Mouse (Mus musculus): ENCODE data around the gene Dmxl2. TPM values are rescaled to one million over a fixed set of nuclear protein-coding genes. Genes with fewer than 3 reads are reported as not detected.

Dmxl2 gene
- polyA plus RNA-seq, 1 experiment from 2014 or later = 6.5 TPM

GRCm38 (mm10) chr9:54520286-54520685 lies 18.9 kb upstream of the Dmxl2 start:
- no peaks in the 10 kb centered on the region for H3K4me1 ChIP-seq (ENCODE audit: control insufficient read depth, insufficient read depth, low read length)
- ATAC-seq (ENCODE audit: insufficient number of reproducible peaks, low FRiP score, low TSS enrichment, low read depth) (no peak), DNase-seq (ENCODE audit: low spot score) (no peak)
- no peak overlapping the region for H3K4me2 ChIP-seq (ENCODE audit: low read depth, severe bottlenecking)
- H3K27me3 ChIP-seq (ENCODE audit: control insufficient read depth, insufficient read depth, low read length) = no peaks in the 10 kb centered on the region
- no peak overlapping the region for H3K9ac ChIP-seq (ENCODE audit: low read length)
- H3K9me3 ChIP-seq (ENCODE audit: control insufficient read depth, low read length) = no peaks in the 10 kb centered on the region
- no peak overlapping the region for H3K27ac ChIP-seq (replicated peaks; ENCODE audit: low read depth, low read length)
- H3K36me3 ChIP-seq (ENCODE audit: control insufficient read depth, insufficient read depth, low read length) = no peaks in the 10 kb centered on the region
- WGBS = 86% methylated on average over 4 of the region's 4 CpGs
- no peak overlapping the region for H3K4me3 ChIP-seq (ENCODE audit: low read depth, low read length)

GRCm38 (mm10) chr9:54518921-54519320 lies 17.5 kb upstream of the Dmxl2 start:
- WGBS = 69% methylated on average over 7 of the region's 7 CpGs

GRCm38 (mm10) chr9:54515991-54516390 lies 14.6 kb upstream of the Dmxl2 start:
- Histone ChIP-seq H3K9me3 (ENCODE audit: control insufficient read depth, low read length) (no peaks in the 10 kb centered on the region), H3K27ac (replicated peaks; ENCODE audit: low read depth, low read length) (no peak overlapping the region)

More at GRCm38 (mm10) chr9:54518921-54519320, 17.5 kb upstream of the Dmxl2 start:
- Histone ChIP-seq H3K27me3 (ENCODE audit: control insufficient read depth, insufficient read depth, low read length) (no peaks in the 10 kb centered on the region), H3K4me2 (ENCODE audit: low read depth, severe bottlenecking) (no peak overlapping the region), H3K4me1 (ENCODE audit: control insufficient read depth, insufficient read depth, low read length) (no peaks in the 10 kb centered on the region), H3K4me3 (ENCODE audit: low read depth, low read length) (no peak overlapping the region), H3K9me3 (ENCODE audit: control insufficient read depth, low read length) (no peaks in the 10 kb centered on the region), H3K9ac (ENCODE audit: low read length) (no peak overlapping the region), H3K36me3 (ENCODE audit: control insufficient read depth, insufficient read depth, low read length) (no peaks in the 10 kb centered on the region), H3K27ac (replicated peaks; ENCODE audit: low read depth, low read length) (no peak overlapping the region)
- DNase-seq (ENCODE audit: low spot score) (no peak), ATAC-seq (ENCODE audit: insufficient number of reproducible peaks, low FRiP score, low TSS enrichment, low read depth) (no peak)

GRCm38 (mm10) chr9:54502873-54503272 lies 1.4 kb upstream of the Dmxl2 start:
- no peaks in the 10 kb centered on the region for H3K4me1 ChIP-seq (ENCODE audit: control insufficient read depth, insufficient read depth, low read length)
- no peak overlapping the region for H3K4me2 ChIP-seq (ENCODE audit: low read depth, severe bottlenecking)
- H3K9me3 ChIP-seq (ENCODE audit: control insufficient read depth, low read length) = no peaks in the 10 kb centered on the region
- H3K9ac ChIP-seq (ENCODE audit: low read length) = no peak overlapping the region
- no peak overlapping the region for H3K27ac ChIP-seq (replicated peaks; ENCODE audit: low read depth, low read length)
- ATAC-seq (ENCODE audit: insufficient number of reproducible peaks, low FRiP score, low TSS enrichment, low read depth) (no peak), DNase-seq (ENCODE audit: low spot score) (peak; percentile 23)
- WGBS = 10% methylated on average over 12 of the region's 12 CpGs
- H3K27me3 ChIP-seq (ENCODE audit: control insufficient read depth, insufficient read depth, low read length) = 0 out of 2 replicates have a peak, but pooled peaks cover 4% of the 10 kb centered on the region
- H3K4me3 ChIP-seq (ENCODE audit: low read depth, low read length) = no peak overlapping the region
- H3K36me3 ChIP-seq (ENCODE audit: control insufficient read depth, insufficient read depth, low read length) = no peaks in the 10 kb centered on the region

More at GRCm38 (mm10) chr9:54515991-54516390, 14.6 kb upstream of the Dmxl2 start:
- Histone ChIP-seq H3K9ac (ENCODE audit: low read length) (no peak overlapping the region), H3K27me3 (ENCODE audit: control insufficient read depth, insufficient read depth, low read length) (no peaks in the 10 kb centered on the region), H3K4me2 (ENCODE audit: low read depth, severe bottlenecking) (no peak overlapping the region), H3K4me1 (ENCODE audit: control insufficient read depth, insufficient read depth, low read length) (no peaks in the 10 kb centered on the region), H3K4me3 (ENCODE audit: low read depth, low read length) (no peak overlapping the region), H3K36me3 (ENCODE audit: control insufficient read depth, insufficient read depth, low read length) (no peaks in the 10 kb centered on the region)
- DNase-seq (ENCODE audit: low spot score) (no peak), ATAC-seq (ENCODE audit: insufficient number of reproducible peaks, low FRiP score, low TSS enrichment, low read depth) (no peak)
- WGBS = 70% methylated on average over 2 of the region's 2 CpGs

- ATAC-seq (ENCODE audit: insufficient number of reproducible peaks, low FRiP score, low TSS enrichment, low read depth) = peak; percentile 28; the same call in 1 of the 2 replicates
- H3K9ac ChIP-seq (ENCODE audit: low read length) = peak overlapping the region; percentile 67; the same call in 1 of the 2 replicates
- 0 out of 2 replicates have a peak, but pooled peaks cover 4% of the 10 kb centered on the region for H3K27me3 ChIP-seq (ENCODE audit: control insufficient read depth, insufficient read depth, low read length)
- H3K27ac ChIP-seq (replicated peaks; ENCODE audit: low read depth, low read length) = no peak overlapping the region
- WGBS = 4% methylated on average over 13 of the region's 13 CpGs
- peak overlapping the region; percentile 98 for H3K4me2 ChIP-seq (ENCODE audit: low read depth, severe bottlenecking)
- H3K9me3 ChIP-seq (ENCODE audit: control insufficient read depth, low read length) = no peaks in the 10 kb centered on the region
- no peaks in the 10 kb centered on the region for H3K36me3 ChIP-seq (ENCODE audit: control insufficient read depth, insufficient read depth, low read length)
- no peaks in the 10 kb centered on the region for H3K4me1 ChIP-seq (ENCODE audit: control insufficient read depth, insufficient read depth, low read length)
- DNase-seq (ENCODE audit: low spot score) = no peak
- H3K4me3 ChIP-seq (ENCODE audit: low read depth, low read length) = peak overlapping the region; percentile 74
Observed at GRCm38 (mm10) chr9:54502111-54502495, 677 bp upstream of the Dmxl2 start.

- Histone ChIP-seq H3K9me3 (ENCODE audit: control insufficient read depth, low read length) (no peaks in the 10 kb centered on the region), H3K27me3 (ENCODE audit: control insufficient read depth, insufficient read depth, low read length) (0 out of 2 replicates have a peak, but pooled peaks cover 4% of the 10 kb centered on the region), H3K9ac (ENCODE audit: low read length) (peak overlapping the region; percentile 67), H3K4me1 (ENCODE audit: control insufficient read depth, insufficient read depth, low read length) (no peaks in the 10 kb centered on the region), H3K4me2 (ENCODE audit: low read depth, severe bottlenecking) (peak overlapping the region; percentile 98), H3K36me3 (ENCODE audit: control insufficient read depth, insufficient read depth, low read length) (no peaks in the 10 kb centered on the region), H3K27ac (replicated peaks; ENCODE audit: low read depth, low read length) (no peak overlapping the region), H3K4me3 (ENCODE audit: low read depth, low read length) (peak overlapping the region; percentile 74)
- DNase-seq (ENCODE audit: low spot score) (peak; percentile 57), ATAC-seq (ENCODE audit: insufficient number of reproducible peaks, low FRiP score, low TSS enrichment, low read depth) (0 out of 2 replicates have a peak, but pooled peaks have one; percentile 27)
- under 1% methylated on average over 36 of the region's 43 CpGs for WGBS
Observed at GRCm38 (mm10) chr9:54500832-54501452, 484 bp downstream of the Dmxl2 start.

- Histone ChIP-seq H3K4me1 (ENCODE audit: control insufficient read depth, insufficient read depth, low read length) (no peaks in the 10 kb centered on the region), H3K36me3 (ENCODE audit: control insufficient read depth, insufficient read depth, low read length) (no peaks in the 10 kb centered on the region), H3K4me3 (ENCODE audit: low read depth, low read length) (no peak overlapping the region), H3K9me3 (ENCODE audit: control insufficient read depth, low read length) (no peaks in the 10 kb centered on the region), H3K9ac (ENCODE audit: low read length) (no peak overlapping the region), H3K4me2 (ENCODE audit: low read depth, severe bottlenecking) (no peak overlapping the region), H3K27ac (replicated peaks; ENCODE audit: low read depth, low read length) (no peak overlapping the region), H3K27me3 (ENCODE audit: control insufficient read depth, insufficient read depth, low read length) (0 out of 2 replicates have a peak, but pooled peaks cover 4% of the 10 kb centered on the region)
- WGBS = 86% methylated on average over 3 of the region's 3 CpGs
- DNase-seq (ENCODE audit: low spot score) (no peak), ATAC-seq (ENCODE audit: insufficient number of reproducible peaks, low FRiP score, low TSS enrichment, low read depth) (no peak)
Observed at GRCm38 (mm10) chr9:54499791-54500190, 1.6 kb downstream of the Dmxl2 start.

- WGBS = 91% methylated on average over 6 of the region's 6 CpGs
- Histone ChIP-seq H3K9ac (ENCODE audit: low read length) (no peak overlapping the region), H3K9me3 (ENCODE audit: control insufficient read depth, low read length) (no peaks in the 10 kb centered on the region), H3K27me3 (ENCODE audit: control insufficient read depth, insufficient read depth, low read length) (0 out of 2 replicates have a peak, but pooled peaks cover 4% of the 10 kb centered on the region), H3K27ac (replicated peaks; ENCODE audit: low read depth, low read length) (no peak overlapping the region), H3K4me2 (ENCODE audit: low read depth, severe bottlenecking) (no peak overlapping the region), H3K4me1 (ENCODE audit: control insufficient read depth, insufficient read depth, low read length) (no peaks in the 10 kb centered on the region), H3K4me3 (ENCODE audit: low read depth, low read length) (no peak overlapping the region), H3K36me3 (ENCODE audit: control insufficient read depth, insufficient read depth, low read length) (no peaks in the 10 kb centered on the region)
- DNase-seq (ENCODE audit: low spot score) = no peak
- ATAC-seq (ENCODE audit: insufficient number of reproducible peaks, low FRiP score, low TSS enrichment, low read depth) = no peak
Observed at GRCm38 (mm10) chr9:54499291-54499690, 2.1 kb downstream of the Dmxl2 start.

Data from limb, embryonic 11.5 days (tissue).